Mouse (Mus musculus) spleen, postnatal 36 days (tissue): ENCODE results near the gene Slc37a1.

Experiments used
- DNase-seq, 2 experiments: peaks; one replicate each; pipeline ENCODE4 v3.0.0; 2022; ENCODE audit warnings: low spot score in 2 of 2, mixed read lengths in 1 of 2

The Slc37a1 gene

GRCm38 (mm10) chr17:31400294-31400693 lies 113.7 kb downstream of the Slc37a1 start:
- DNase-seq = no peak
